Comparison of ENCODE assay signal across 23 mouse cellular contexts in the genomic region with DNA sequence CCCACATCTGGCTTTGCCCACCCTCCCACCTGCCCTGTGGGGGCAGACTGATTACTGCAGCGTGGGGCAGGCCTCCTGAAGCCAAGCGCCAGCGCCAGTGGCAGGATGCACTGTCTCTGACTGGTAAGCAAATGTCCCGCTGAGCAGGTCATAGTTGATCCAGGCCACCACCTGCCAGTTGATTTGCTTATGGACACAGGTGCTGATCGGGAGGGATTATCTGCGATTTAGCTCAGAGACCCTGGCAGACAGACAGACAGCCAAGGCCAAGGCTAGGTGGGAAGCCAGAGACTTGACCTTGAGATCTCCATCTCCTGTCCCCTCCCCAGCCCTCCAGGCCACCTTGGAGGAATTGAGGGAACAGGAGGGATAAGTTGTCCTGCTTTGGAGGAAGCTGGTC.
"Had no signal": no experiment of that assay in that cellular context is flagged by ENCODE, and none has a peak within 500 bp of the region (broad histone marks: within the 10 kb centered on the region; RNA-seq: fewer than 3 reads in every experiment).

No protein-coding gene starts in this region.

- H3K36me3 ChIP-seq: liver, embryonic 15.5 days; lung, embryonic 15.5 days; midbrain, embryonic 10.5 days; midbrain, embryonic 12.5 days; neural tube, embryonic 13.5 days; neural tube, embryonic 15.5 days had no signal

- ATAC-seq: liver, postnatal 0 days; lung, postnatal 0 days; midbrain, embryonic 16.5 days had no signal

- H3K4me1 ChIP-seq: liver, embryonic 15.5 days had no signal

- DNase-seq: liver, postnatal 0 days; lung, adult 2 months; lung, postnatal 14 days; lung, postnatal 36 days; midbrain, embryonic 14.5 days; right cerebral cortex, adult 18-20 months; right cerebral cortex, postnatal 25 days; right cerebral cortex, postnatal 4 days; spleen, adult 18-20 months; thymus, adult 18-20 months; thymus, postnatal 14 days; thymus, postnatal 36 days had no signal

- H3K4me2 ChIP-seq: liver, embryonic 15.5 days; lung, embryonic 15.5 days; midbrain, embryonic 12.5 days; neural tube, embryonic 13.5 days; neural tube, embryonic 15.5 days had no signal

- H3K9me3 ChIP-seq: liver, embryonic 15.5 days; lung, embryonic 15.5 days; neural tube, embryonic 13.5 days had no signal

- H3K9ac ChIP-seq: liver, embryonic 15.5 days; liver, postnatal 0 days; lung, embryonic 15.5 days; midbrain, embryonic 12.5 days; neural tube, embryonic 13.5 days; neural tube, embryonic 15.5 days had no signal

- H3K4me3 ChIP-seq: liver, embryonic 15.5 days; lung, embryonic 15.5 days; megakaryocyte, embryonic 14.5 days; midbrain, embryonic 10.5 days; midbrain, embryonic 12.5 days; myocyte; neural tube, embryonic 13.5 days; neural tube, embryonic 15.5 days had no signal

- H3K27ac ChIP-seq: liver, embryonic 15.5 days; lung, embryonic 15.5 days; macrophage; midbrain, embryonic 12.5 days; neural tube, embryonic 13.5 days; neural tube, embryonic 15.5 days had no signal
